Mouse (Mus musculus): ENCODE data around the gene Hsf5. TPM values are rescaled to one million over a fixed set of nuclear protein-coding genes. Genes with fewer than 3 reads are reported as not detected.

Gene Hsf5
- polyA plus RNA-seq, 1 experiment from 2014 or later, result 0.59 TPM

DNA sequence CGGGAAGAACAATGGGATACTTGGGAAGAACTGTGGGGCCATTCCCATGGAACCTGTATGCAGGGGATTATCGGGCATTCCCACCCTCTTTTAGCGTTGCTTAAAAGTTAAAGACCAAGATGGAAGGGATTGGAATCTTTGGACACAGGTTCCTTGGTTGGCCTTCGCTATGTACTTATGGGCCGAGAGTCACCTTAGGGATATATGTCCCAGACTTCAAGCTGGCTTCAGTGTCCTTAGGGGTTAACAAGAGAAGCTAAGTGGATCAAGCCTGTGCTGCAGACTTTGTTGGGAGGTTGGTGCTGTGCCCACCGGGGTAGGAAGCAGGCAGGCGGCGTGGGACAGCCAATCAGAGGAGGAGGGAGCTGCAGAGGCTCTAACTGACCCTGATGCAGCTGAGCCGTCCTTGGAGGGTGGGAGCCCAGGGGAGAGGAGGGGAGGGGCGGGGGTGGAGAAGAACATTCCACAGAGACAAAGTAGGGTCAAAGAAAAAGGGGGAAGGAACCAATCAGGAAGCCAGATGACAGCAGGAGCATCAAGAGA, 36.4 kb upstream of the Hsf5 start:
- Histone ChIP-seq H3K4me1 (replicated peaks) (peaks cover 22% of the 10 kb centered on the region), H3K36me3 (no peaks in the 10 kb centered on the region), H3K4me2 (no peak overlapping the region), H3K27ac (replicated peaks) (no peak overlapping the region), H3K4me3 (no peak overlapping the region), H3K27me3 (peaks cover 6% of the 10 kb centered on the region; the same call in 1 of the 2 replicates), H3K9ac (no peak overlapping the region), H3K9me3 (no peaks in the 10 kb centered on the region)
- ATAC-seq (ENCODE audit: low read depth), result no peak
- 50% methylated on average over 10 of the region's 10 CpGs for WGBS

DNA sequence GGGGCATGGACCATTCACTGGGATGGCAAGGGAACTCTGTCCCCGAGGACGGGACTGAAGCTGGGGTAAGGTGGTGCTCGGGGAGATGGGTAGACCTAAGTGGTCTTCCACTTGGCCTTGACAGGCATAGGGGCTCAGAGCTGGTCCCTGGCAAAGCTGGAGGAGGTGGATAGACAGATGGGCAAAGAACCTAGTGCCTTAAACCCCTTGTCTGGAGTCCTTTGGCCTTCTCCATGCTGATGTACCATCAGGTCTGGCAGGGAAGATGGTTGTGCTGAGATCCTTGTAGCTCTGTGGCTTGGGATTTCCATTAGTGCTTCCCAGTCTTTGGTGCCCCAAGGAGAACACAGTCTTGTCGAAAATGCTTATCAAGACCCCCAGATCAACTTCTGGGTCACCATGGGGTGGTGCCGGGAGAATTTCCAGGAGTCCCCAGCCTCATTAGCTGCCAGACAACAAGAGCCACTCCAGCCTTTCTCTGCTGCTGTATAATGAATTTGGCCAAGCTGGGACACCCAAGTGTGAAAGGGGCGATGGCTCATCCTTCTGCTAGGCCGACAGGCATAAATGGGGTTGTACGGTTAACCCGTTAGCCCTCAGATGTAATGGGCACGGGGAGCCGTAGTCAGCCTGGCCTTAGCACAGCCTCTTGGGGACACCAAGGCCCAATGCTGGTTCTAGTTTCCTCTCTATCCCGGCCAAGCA, 35.7 kb upstream of the Hsf5 start:
- ATAC-seq (ENCODE audit: low read depth), result no peak
- 91% methylated on average over 12 of the region's 12 CpGs for WGBS
- peaks cover 22% of the 10 kb centered on the region for H3K4me1 ChIP-seq (replicated peaks)

DNA sequence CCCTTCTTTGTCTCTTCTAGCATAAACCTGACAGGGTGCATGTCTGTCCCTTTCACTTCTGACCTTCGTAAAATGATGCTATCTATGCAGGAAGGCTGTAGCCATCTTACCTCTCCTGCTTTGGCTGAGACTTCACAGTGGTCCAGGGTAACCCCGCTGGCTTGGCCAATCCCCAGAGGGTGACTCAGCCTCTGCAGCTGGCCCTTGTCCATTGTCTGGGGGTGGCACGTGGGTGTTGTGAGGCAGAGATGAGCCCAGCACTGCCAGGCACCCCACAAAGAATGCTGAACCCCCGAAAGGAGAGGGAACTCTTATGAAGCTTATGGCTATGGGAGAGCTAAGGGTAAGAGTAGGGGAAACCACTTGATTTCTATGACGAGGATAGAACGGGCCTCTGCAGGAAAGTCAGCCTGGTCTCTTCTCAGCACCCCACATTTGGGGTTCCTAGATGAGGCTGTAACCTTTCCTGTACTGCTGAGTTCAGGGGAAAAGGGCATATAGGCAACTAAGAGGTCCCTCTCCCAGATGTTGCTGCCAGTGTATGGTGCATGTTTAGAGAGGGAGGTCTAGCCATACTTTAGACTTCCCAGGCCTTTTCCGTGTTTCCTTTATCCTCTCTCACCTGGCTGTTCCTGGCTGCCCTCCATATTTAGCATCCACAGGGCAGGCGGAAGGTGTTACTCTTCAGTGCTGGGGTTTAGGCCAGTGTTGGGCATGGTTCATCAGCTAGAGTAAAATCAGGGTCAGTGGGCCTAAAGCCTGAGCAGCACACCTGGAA, 34.8 kb upstream of the Hsf5 start:
- H3K4me1 ChIP-seq (replicated peaks), result peaks cover 22% of the 10 kb centered on the region
- H3K36me3 ChIP-seq, result no peaks in the 10 kb centered on the region
- peaks cover under 1% of the 10 kb centered on the region; the same call in 1 of the 2 replicates for H3K27me3 ChIP-seq
- no peak overlapping the region for H3K4me2 ChIP-seq
- ATAC-seq (ENCODE audit: low read depth), result no peak
- 84% methylated on average over 8 of the region's 8 CpGs for WGBS
- no peaks in the 10 kb centered on the region for H3K9me3 ChIP-seq
- no peak overlapping the region for H3K27ac ChIP-seq (replicated peaks)
- H3K4me3 ChIP-seq, result no peak overlapping the region
- H3K9ac ChIP-seq, result no peak overlapping the region

More for the DNA sequence above, 35.7 kb upstream of the Hsf5 start:
- Histone ChIP-seq H3K4me3 (no peak overlapping the region), H3K9me3 (no peaks in the 10 kb centered on the region), H3K27me3 (peaks cover 6% of the 10 kb centered on the region; the same call in 1 of the 2 replicates), H3K27ac (replicated peaks) (no peak overlapping the region), H3K4me2 (no peak overlapping the region), H3K9ac (no peak overlapping the region), H3K36me3 (no peaks in the 10 kb centered on the region)

DNA sequence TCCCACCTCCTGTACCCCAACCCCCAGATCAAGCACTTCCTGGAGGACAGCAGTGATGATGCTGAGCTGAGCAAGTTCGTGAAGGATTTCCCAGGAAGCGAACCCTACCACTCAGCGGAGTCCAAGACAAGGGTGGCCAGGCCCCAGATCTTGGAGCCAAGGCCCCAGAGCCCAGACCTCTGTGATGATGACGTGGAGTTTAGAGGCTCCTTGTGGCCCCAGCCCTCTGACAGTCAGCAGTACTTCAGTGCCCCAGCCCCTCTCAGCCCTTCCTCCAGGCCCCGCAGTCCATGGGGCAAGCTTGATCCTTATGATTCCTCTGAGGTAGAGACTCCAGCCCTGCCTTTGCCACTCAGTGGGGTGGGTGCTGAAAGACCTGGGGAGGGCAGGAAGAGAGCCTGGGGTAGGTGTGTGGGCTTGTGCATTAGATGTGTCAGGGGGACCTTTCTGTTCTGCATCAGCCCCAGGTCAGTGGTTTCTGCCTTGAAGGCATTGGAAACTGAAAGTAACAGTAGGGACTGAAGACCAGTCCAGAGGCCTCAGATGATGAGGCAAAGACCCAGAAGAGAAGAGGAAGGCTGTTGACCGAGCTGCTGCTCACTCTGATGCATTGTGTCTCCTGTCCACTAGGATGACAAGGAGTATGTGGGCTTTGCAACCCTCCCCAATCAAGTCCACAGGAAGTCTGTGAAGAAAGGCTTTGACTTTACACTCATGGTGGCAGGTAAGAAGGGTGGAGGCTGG, 33.5 kb upstream of the Hsf5 start:
- Histone ChIP-seq H3K27me3 (no peaks in the 10 kb centered on the region), H3K9ac (no peak overlapping the region), H3K36me3 (no peaks in the 10 kb centered on the region), H3K4me2 (no peak overlapping the region), H3K4me1 (replicated peaks) (peaks cover 10% of the 10 kb centered on the region), H3K9me3 (no peaks in the 10 kb centered on the region), H3K27ac (replicated peaks) (no peak overlapping the region), H3K4me3 (no peak overlapping the region)
- no peak for ATAC-seq (ENCODE audit: low read depth)
- 82% methylated on average over 6 of the region's 6 CpGs for WGBS

DNA sequence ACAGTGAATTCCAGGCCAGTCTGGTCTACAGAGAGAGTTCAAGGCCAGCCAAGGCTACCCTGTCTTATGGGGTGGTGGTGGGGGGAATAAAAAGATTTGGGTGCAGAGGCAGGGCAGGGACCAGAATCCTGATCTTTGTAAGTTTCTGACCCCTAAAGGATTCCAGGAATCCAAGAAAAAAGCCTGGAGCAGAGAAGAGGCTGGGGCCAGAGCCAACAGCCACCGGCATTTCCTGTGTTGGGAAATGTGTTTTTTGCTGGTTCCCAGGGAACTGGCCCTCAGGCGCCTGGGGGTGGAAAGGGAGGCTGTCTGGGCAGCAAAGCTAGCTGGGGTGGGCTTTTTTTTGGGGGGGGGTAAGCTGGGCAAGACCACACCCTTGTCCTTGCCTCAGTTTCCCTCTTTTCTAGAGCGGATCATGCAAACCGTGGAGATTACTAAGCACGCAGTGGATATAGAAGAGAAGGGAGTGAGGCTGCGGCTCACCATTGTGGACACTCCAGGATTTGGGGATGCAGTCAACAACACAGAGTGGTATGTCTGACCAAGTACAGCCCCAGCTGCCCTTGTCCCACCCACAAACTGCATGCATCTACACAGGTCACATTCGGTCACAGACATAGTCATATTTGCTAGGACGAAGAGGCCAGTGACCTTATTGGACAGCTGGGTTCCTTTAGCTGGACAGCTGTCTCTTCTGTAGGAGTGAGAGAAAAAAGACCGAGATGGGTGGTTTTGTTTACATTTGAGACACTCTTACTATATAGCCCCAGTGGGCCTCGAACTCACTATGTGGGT, 32.1 kb upstream of the Hsf5 start:
- Histone ChIP-seq H3K4me3 (no peak overlapping the region), H3K4me2 (no peak overlapping the region), H3K4me1 (replicated peaks) (peaks cover 8% of the 10 kb centered on the region), H3K9ac (no peak overlapping the region), H3K27me3 (no peaks in the 10 kb centered on the region), H3K36me3 (no peaks in the 10 kb centered on the region), H3K9me3 (no peaks in the 10 kb centered on the region), H3K27ac (replicated peaks) (no peak overlapping the region)
- 86% methylated on average over 10 of the region's 10 CpGs for WGBS
- ATAC-seq (ENCODE audit: low read depth), result no peak

DNA sequence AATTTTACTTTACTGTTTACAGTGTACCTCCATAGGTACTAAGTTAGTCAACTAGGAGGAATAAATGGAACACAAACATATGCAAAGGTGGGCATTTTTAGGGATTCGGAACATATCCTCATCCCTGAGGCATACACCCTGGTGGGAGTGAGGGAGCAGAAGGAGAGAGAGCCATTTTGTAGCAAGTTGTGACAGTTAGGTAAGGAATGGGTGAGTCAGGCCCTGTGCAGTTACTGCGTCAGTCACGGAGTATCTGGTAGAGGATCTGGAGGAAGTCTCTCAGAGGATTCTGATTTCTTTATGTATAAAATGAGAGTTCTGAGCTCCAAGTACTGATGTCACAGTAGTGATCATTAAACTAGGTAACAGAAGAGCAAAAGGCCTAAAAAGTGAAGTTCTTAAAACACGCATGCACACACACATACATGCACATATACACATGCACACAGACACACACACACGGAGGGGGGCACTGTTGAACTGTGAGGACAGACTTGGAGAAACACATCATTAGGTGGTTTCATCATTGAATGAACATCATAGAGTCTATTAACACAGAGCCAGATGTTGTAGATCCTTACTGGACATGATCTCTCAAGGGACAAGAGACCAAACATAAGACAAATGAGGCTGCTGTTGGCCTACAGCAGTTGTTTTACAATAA, 29.6 kb upstream of the Hsf5 start:
- no peak for ATAC-seq (ENCODE audit: low read depth)
- Histone ChIP-seq H3K4me1 (replicated peaks) (peaks cover 19% of the 10 kb centered on the region), H3K27me3 (no peaks in the 10 kb centered on the region), H3K4me2 (no peak overlapping the region), H3K36me3 (no peaks in the 10 kb centered on the region), H3K9ac (no peak overlapping the region), H3K9me3 (no peaks in the 10 kb centered on the region), H3K4me3 (no peak overlapping the region), H3K27ac (replicated peaks) (no peak overlapping the region)
- 94% methylated on average over 5 of the region's 5 CpGs for WGBS

DNA sequence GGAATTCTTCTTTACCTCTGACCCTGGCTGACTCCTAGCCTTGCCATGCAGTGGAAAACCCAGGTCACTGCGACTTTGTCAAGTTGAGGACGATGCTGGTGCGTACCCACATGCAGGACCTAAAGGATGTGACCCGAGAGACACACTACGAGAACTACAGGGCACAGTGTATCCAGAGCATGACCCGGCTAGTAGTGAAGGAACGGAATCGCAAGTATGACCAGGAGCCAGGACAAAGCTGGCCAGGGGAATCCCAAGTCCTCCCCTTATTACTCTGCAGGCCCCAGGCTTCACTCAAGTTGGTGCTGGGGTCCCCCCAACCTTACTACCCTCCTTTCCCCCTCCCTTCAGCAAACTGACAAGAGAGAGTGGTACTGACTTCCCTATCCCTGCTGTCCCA, 27.4 kb upstream of the Hsf5 start:
- Histone ChIP-seq H3K4me2 (peak overlapping the region; percentile 90), H3K4me3 (no peak overlapping the region), H3K9me3 (no peaks in the 10 kb centered on the region), H3K36me3 (0 out of 2 replicates have a peak, but pooled peaks cover 7% of the 10 kb centered on the region), H3K4me1 (replicated peaks) (peaks cover 41% of the 10 kb centered on the region), H3K27me3 (no peaks in the 10 kb centered on the region), H3K9ac (0 out of 2 replicates have a peak overlapping the region, but pooled peaks have one; percentile 96), H3K27ac (replicated peaks) (no peak overlapping the region)
- no peak for ATAC-seq (ENCODE audit: low read depth)
- 95% methylated on average over 8 of the region's 8 CpGs for WGBS

DNA sequence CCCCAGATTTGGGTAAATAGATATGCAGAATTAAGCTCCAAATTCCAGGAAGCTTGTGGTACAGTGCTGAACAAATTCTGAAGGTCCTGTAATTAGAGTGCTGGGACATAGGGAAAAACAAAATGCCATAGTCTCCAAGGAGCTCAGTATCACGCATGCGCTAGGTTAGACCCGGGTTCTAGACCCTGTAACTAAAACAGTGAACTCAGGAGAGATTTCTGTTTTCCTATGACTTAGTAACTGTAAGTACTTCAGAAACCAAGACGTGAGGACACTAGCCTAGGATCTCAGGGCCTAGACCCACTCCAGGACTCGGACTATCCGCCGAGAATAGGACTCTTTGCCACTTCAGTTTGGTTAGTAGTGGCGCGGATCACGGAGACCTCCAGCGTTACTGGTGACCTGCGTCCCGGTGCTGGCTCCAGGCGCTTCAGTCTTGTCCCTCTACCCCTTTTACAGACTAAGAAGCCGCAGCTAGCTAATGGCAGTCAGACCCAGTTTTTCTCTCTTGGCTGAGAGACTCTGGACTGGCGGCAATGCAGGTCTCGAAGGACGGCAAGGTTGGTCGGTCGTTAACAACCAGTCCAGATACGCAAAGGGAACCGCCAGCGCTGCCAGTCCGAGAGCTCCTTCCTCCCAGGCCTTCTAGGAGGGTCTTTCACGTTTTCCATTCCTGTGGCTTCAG, 26.0 kb upstream of the Hsf5 start:
- H3K36me3 ChIP-seq, result 0 out of 2 replicates have a peak, but pooled peaks cover 7% of the 10 kb centered on the region
- peak overlapping the region; percentile 91 for H3K27ac ChIP-seq (replicated peaks)
- H3K4me3 ChIP-seq, result peak overlapping the region; percentile 78
- WGBS, result 3% methylated on average over 25 of the region's 25 CpGs
- H3K4me2 ChIP-seq, result peak overlapping the region; percentile 90
- peak overlapping the region; percentile 96 for H3K9ac ChIP-seq
- no peaks in the 10 kb centered on the region for H3K27me3 ChIP-seq
- ATAC-seq (ENCODE audit: low read depth), result no peak
- no peaks in the 10 kb centered on the region for H3K9me3 ChIP-seq
- peaks cover 53% of the 10 kb centered on the region for H3K4me1 ChIP-seq (replicated peaks)

DNA sequence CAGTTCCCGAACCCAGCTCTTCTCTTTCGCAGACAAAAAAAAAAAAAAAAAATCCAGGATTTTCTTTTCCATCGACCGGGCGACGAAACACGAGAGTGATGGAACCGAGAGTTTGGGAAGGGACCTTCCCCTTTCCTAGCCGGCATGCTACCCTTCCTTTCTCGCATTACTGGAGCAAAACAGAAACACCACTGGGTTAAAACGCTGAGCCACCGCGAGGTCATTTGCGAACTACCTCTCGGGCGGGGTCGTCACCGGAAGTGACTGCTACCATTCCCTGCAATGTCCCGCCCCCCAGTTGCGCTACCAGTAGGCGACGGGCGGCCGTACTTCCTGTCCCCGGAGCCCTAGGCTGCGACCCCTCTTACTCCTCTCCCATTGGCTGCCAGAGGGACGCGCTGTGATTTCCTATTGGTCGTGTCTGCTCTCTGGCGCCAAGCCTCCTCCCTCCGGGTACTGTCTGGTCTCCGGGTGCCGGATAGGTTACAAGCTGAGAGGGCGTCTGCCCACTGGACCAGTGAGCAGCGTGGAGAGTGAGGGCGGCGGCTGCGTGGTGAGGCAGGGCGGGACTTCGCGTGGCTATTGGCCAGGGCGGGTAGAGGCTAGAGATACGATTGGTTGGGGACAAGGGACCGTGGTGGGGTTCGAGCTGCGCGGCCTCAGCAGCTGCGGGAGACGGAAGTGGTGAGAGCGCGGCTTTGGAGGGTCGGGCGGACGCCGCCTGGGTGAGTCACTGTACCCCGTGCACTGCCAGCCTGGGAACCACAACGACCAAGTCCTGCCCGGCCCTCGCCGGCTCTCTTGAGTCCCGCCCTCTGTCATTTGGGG, 25.2 kb upstream of the Hsf5 start, which contains the start of gene Mtmr4:
Mtmr4 (plus strand) TSS at position 637 of the 828 bp plus-strand sequence.
- Histone ChIP-seq H3K4me1 (replicated peaks) (peaks cover 60% of the 10 kb centered on the region), H3K9me3 (no peaks in the 10 kb centered on the region), H3K4me2 (peak within 1 kb of the TSS; percentile 90), H3K27ac (replicated peaks) (peak within 1 kb of the TSS; percentile 91), H3K36me3 (0 out of 2 replicates have a peak, but pooled peaks cover 7% of the 10 kb centered on the region), H3K9ac (peak within 1 kb of the TSS; percentile 96), H3K27me3 (no peaks in the 10 kb centered on the region), H3K4me3 (peak within 1 kb of the TSS; percentile 78)
- ATAC-seq (ENCODE audit: low read depth), result peak; percentile 97
- under 1% methylated on average over 61 of the region's 61 CpGs for WGBS

DNA sequence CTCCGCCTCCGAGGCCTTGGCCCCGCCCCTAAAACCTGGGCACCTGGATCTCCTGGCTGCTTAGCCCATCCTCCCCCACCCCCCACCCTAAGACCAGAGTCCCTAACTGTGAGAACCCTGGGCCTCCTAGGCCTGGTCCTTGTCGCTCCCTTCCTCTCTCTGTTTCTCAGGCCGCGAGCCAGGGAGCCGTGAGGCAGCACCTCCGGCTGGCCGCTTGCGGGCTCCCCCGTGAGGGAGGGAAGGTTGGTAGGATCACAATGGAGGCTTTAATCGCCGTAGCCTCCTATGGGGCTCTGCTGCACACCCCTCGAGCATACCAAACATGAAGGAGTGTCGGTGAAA, 24.6 kb upstream of the Hsf5 start:
- 2% methylated on average over 15 of the region's 15 CpGs for WGBS
- Histone ChIP-seq H3K9ac (peak overlapping the region; percentile 85), H3K9me3 (no peaks in the 10 kb centered on the region), H3K4me3 (peak overlapping the region; percentile 78), H3K36me3 (peaks cover 11% of the 10 kb centered on the region), H3K27ac (replicated peaks) (peak overlapping the region; percentile 90), H3K27me3 (no peaks in the 10 kb centered on the region), H3K4me1 (replicated peaks) (peaks cover 66% of the 10 kb centered on the region), H3K4me2 (peak overlapping the region; percentile 87)
- peak; percentile 47 for ATAC-seq (ENCODE audit: low read depth)
